Mouse (Mus musculus) kidney, adult 9 months (tissue): ENCODE data around the gene Coq9.

Source experiments
- DNase-seq: peaks from one replicate; pipeline ENCODE4 v3.0.0; 2022

The Coq9 gene

DNA sequence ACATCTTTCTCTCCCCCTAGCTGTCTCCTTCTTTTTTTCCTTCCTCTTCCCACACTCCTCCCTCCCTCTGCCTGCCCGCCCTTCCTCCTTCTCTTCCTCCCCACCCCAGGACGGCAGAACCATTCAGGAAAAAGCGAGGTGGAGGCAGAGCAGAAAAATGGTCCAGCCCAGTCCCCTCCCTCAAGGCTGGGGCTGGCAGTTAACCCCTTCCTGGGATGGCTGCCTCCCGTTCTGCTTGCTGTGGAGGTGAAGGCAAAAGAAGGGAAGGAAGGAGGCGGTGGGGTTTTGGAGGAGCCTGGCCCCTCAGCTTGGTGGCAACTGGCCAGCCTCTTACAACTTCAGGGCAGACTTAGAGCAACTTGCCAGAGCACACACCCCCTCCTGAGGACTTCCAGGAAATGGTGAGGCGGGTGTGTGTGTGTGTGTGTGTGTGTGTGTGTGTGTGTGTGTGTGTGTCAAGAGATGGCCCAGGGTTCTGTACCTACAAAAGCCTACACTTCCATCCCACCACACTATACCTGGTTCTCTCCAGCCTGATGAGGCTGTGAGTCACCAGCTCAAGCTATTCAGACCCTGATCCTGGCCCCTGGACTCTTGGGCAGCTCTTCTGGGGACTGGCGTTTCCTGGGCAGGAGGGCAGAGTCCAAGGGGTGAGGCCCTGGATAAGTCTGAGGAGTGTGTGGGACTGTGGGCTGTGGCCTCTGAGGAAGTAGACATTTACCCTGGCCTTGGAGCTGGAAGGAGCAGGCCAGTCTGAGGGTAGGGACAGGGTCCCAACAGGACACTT, 33.2 kb downstream of the Coq9 start:
- DNase-seq, result peak; percentile 89

DNA sequence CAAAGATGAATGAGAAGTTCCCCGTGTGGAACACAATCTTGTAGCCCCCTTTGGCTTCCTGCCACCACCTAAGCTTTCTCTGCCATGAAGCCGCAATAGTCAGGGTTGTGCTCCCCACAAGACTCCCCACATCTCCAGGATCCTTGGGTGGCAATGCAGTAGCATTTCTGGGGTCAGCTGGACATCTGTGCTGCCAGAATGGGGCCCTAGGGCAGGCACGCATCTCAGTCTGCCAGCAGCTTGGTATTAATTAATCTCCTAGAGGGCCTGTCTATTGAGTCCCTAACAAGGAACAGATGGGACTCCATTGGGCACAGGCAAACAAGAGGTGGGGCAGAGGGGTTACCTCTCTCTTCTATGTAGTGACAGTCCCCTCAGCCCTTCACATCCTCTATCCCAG, 34.0 kb downstream of the Coq9 start:
- peak; percentile 67 for DNase-seq

DNA sequence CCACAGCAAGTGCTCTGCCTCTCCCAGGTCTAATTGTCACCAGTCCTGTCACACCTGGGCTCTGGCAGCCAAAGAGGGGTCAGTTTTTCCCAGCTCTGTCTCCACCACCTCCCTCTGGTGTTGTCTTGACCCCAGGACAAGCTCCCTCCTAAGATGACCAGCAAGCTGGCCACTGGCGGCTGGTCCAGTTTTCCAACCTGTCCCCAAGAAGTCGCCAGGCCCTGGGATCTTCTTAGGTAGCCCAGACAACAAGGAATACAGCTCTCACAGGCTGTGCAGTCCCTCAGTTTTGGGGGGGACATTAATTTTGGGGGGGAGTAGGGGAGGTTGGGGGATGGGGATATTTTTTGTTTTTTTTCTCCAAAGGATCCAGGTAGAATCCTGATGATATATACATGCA, 34.5 kb downstream of the Coq9 start:
- no peak for DNase-seq

DNA sequence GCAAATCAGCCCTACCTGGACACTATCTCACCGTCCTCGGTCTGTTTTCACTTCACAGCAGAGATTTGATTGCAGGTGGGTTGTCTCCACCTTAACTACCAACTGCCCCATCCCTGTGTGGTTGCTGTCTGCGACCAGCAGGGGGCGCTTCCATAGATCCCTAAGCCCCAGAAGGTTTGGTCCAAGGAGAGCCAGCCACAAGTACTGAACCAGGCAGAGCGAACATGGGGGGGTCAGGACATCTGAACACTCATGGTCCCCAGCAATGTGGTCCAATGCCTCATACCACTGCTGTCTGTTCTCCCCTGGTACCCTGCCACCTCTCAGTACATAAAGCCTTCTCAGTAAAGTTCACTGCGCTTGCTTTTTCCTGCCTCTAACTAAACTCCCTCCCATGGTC, 36.2 kb downstream of the Coq9 start:
- DNase-seq, result peak; percentile 80

DNA sequence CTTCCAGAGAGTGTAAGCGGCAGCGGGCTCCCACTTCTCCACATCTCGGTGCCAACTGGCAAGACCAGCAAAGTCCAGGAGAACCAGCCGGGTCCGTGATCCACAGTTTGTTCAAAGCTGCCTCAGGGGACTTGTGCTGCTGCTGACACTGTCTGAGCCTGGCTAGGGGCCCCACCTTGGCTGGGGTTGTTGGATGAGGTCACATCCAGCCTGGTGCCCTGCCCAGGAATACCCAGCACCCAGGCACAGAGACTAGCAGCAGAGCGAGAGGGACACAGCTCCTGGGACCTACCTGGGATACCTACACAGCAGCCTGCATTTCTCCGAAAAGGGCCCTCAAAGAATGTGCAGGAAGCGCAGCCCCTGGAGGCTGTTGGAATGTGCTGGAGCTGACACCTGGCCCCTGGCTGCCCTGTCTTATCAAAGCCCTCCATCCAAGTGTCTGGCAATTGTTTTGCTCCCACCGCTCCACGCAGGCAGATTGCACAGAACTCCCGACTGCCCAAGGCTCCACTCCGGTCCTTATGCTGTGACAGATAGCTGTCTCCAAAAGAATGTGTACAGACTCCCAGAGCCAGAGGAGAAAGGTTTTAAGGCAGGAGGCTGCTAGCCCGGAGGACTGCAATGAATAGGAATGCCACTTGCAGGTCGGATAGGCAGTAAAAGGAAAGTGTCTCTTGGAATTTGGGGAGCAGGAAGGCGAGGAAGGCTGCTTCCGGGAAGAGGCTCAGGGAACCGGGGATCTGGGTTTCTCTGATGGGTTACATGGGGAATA, 37.2 kb downstream of the Coq9 start:
- DNase-seq, result peak; percentile 43

DNA sequence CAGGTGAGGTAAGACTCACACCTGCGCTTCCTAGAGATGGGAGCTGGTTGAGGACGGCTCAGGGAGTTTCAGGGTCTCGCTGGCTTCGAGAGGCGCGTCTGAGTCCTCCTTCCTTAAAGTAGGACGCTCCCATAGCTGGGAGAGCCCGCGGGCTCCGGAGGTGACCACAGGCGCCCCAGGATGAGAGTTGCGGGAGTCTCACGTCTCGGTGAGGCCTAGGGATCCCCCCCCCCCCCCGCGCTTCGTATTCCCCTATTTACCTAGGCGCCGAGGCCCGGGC, 37.7 kb downstream of the Coq9 start:
- no peak for DNase-seq

DNA sequence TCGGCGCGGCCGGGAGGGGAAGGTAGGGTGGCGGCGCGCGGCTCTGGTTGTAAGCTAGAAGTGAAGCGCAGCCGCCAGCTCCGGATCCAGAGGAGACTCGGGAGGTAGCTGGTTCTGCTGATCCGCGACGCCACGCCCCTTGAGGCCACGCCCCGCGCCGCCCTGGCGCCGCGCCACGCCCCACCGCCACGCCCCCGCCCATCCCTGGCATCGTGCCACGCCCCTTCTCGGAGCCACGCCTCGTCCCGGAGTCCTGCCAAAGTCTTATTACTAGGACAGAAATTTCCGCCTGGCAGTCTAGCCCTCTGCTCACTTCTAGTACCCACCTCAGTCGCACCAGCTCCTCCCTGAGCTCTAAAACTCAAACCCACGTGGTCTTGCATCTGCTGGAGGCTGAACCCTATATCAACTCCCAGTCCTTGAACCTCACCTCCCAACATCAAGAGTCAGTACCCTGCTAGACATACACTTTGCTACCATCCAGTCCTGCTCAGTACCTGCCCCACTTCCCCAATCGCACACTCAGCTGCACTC, 38.1 kb downstream of the Coq9 start, which contains the start of gene Dok4:
Gene Dok4, minus strand, starts transcription at position 134 of the 534 bp plus-strand sequence.
- peak; percentile 90 for DNase-seq

DNA sequence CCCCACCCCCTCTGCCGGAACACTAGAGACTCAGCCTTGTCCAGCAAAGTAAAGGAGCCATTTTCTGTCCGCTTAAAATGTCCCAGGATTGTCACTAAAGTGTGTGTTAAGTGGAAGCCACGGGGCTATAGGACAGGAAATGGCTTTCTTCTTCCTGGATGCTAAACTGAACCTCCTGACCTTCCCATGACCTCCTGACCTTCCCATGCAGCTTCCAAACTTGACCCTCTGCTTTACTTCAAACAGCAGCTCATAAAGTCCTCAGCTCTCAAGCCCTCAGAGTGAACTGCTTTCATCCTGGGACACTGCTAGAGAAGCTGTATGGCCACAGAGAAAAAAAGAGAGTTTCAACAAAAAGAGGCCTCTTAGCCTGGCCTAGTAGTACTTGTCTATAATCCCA, 38.7 kb downstream of the Coq9 start:
- DNase-seq, result no peak

DNA sequence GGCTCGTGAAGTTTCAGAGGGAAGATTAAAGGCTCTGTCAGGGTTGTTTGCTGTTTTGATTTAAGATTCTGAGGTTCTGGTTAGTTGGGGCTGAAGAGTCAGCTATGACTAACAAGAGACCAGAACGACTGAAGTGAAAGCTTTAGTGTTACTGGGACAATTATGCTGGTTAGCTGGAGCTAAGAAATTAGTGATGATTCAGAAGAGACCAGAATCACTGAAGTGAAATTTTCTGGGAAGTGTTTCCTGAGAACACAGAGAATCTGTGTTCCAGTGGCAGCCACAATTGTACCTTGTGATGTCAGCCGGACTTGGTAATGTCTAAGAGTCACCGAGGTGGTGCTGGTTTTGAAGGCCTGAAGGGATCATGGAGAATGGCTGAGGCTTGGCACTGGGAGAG, 42.6 kb downstream of the Coq9 start:
- DNase-seq, result no peak

DNA sequence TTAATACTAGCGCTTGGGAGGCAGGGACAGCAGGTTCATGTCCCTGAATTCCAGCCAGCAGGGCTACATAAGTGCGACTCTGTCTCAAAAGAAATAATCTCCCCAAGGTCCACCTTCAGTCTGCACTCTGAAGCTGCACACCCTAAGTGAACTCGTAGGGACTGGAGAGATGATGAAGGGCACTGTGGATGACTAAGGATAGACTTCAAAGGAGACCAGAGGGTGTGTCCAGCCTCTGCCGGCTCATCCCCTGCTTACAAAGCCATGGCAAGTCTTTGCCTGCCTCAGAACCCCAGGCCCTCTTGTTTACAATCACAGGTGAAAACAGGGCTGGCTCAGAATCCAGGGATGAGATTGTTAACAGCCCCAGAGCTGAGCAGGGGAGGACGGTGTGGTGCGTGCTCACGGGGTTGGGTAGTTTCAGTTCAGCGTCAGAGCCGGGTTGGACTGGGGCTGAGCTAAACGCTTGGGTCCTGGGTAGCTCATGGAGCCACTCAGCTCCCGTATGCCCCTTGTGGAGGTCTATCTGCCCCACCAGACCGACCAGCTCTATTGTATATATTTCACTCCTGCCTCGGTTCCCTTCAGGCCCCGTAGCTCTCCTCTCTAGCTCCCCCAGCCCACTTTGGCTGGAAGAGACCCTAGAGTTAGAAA, 50.4 kb downstream of the Coq9 start:
- no peak for DNase-seq

DNA sequence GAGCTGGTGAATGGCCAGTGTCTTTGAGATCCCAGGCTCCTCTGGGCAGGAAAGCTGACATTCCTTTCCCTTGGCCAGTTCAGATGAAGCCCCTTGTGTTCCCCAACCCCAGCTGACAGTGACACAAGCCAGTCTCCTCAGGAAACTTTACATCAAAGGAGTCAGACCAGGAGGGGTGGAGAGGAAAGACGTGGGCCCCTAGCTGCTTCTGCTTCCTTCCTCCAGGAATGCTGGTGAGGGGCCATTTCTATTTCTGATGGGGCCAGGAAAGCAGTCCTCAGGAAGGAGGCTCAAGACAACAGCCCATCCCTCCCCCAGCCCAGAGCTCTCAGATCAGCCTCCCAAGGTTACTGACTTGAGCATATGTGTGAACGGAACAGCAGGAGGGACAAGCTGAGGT, 54.8 kb downstream of the Coq9 start:
- DNase-seq, result no peak

DNA sequence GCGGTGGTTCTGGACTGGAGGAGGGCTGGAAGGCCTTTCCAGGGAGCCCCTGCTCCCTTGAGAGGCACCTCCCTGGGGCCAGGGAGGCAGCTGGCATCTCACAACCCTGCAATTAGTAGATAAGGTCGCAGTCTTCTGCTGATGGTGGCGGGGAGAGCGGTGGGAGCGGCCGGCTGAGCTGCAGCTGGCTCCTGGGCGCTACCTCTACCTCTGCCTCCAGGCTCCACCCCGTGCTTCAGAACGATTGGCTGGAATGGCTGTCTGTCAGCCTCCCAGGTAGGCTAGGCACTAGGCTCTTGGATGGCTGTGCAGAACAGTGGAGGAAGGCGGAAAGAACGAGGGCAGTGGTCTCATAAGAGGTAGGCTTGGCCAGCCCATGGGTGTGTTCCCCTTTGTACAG, 61.1 kb downstream of the Coq9 start:
- DNase-seq, result peak; percentile 31

DNA sequence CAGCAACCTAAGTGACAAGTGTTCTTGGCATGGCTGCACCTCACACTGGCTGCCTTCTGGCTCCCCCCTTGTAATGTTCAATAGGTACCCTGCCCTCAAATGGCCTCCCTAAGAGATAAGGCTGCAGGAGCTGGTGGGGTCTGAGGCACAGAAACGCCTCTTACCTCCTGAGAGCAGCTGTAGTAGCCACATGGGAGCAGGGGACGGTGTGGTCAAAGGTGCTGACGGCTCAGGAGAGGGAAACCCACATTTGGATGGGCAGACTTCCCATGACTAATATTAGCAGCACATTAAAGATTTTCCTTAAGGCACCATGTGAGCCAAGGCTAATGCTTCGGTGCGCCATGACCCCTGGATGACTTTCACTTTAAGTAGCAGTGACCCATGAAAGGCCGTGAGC, 62.5 kb downstream of the Coq9 start:
- DNase-seq, result no peak

DNA sequence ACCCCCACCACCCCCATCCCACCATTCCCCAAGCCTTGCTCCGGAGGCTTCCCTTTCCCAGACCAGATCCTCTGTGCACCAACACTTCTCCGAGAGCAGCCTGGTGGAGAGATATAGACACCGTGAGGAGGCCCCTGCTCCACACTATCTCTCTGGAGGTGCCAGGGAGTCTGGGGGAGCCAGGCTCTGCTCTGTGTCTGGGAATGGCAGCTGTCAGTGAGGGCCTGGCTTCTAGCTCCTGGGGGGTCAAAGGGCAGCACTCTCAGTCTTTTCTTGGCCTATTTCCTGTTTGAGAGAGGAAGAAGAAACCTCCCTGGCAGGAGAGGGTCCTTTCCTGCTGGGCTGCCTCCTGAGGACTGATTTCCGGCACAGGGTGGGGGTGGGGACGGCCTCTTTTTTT, 62.9 kb downstream of the Coq9 start:
- peak; percentile 28 for DNase-seq

DNA sequence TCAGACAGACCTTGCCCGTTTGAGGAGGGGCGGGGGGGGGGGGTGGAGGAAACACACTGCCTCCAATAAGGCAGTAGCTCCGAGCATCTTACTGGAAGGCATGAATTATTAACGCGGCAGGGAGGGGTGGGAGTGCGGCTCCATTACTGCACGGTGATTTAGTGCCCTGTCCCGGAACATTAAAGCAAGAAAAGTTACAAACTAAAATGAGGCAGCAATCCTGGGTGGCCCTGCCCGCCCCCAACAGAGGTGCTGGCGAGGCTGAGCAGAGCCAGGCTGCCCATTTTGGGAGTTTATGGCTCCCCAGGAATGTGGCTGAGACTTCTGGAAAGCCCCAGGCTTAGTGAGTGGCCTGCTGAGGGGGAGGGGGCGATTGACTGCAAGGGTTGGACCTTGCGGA, 65.6 kb downstream of the Coq9 start:
- DNase-seq, result peak; percentile 50
